Mouse (Mus musculus) CH12.LX (cell line): ENCODE measurements around the gene Hist1h2af. TPM values are rescaled to one million over a fixed set of nuclear protein-coding genes. Genes with fewer than 3 reads are reported as not detected.

Experiments used
- DNase-seq: peaks from one replicate; pipeline ENCODE4 v3.0.0-alpha.2; 2013; ENCODE audit errors: extremely low read depth
- H3K27ac ChIP-seq: 2 replicates; pipeline ENCODE4 v1.5.1; 2012; ENCODE audit warnings: low read depth, mild to moderate bottlenecking, control low read depth, moderate library complexity; ENCODE audit not compliant: insufficient read depth
- H3K27me3 ChIP-seq: replicated peaks from 2 replicates; pipeline ENCODE3; 2012; ENCODE audit warnings: inconsistent platforms
- H3K36me3 ChIP-seq, 2 experiments: replicated peaks in 1 of 2; 2 replicates each; pipeline versions ENCODE3 to v1.6.1; 2012; ENCODE audit warnings: inconsistent platforms in 1 of 2, low read length in 1 of 2, mild to moderate bottlenecking in 1 of 2, mixed read lengths in 1 of 2, moderate library complexity in 1 of 2; ENCODE audit not compliant: control insufficient read depth in 1 of 2, insufficient read depth in 1 of 2
- H3K4me1 ChIP-seq, 2 experiments: 2 replicates each; pipeline ENCODE4 v1.6.1; 2012; ENCODE audit warnings: inconsistent platforms in 1 of 2, moderate library complexity in 1 of 2; ENCODE audit not compliant: insufficient read depth in 2 of 2, control insufficient read depth in 1 of 2
- H3K4me2 ChIP-seq: 2 replicates; pipeline ENCODE4 v1.6.1; 2012; ENCODE audit warnings: low read depth, mild to moderate bottlenecking, control low read depth; ENCODE audit not compliant: poor library complexity, insufficient read depth, severe bottlenecking
- H3K4me3 ChIP-seq, 3 experiments: fragments of 150-350 bp in 1 of 3; sonication (generic) in 1 of 3; replicated peaks in 1 of 3; 2 replicates each; pipeline versions ENCODE3 to v1.5.1; 2011 to 2012; ENCODE audit warnings: low read depth in 2 of 3, low read length in 2 of 3, mild to moderate bottlenecking in 2 of 3, moderate library complexity in 2 of 3, control low read depth in 1 of 3, improper control_type of control experiment in 1 of 3, inconsistent platforms in 1 of 3, mixed read lengths in 1 of 3; ENCODE audit not compliant: poor library complexity in 1 of 3
- H3K79me2 ChIP-seq: replicated peaks from 2 replicates; pipeline ENCODE4 v1.6.1; 2012; ENCODE audit warnings: mild to moderate bottlenecking, moderate library complexity; ENCODE audit not compliant: control insufficient read depth, poor library complexity, insufficient read depth, severe bottlenecking; ENCODE audit errors: extremely low read depth
- H3K9ac ChIP-seq: 2 replicates; pipeline ENCODE4 v1.6.1; 2012; ENCODE audit warnings: low read depth, mild to moderate bottlenecking, control low read depth, moderate library complexity; ENCODE audit not compliant: insufficient read depth
- H3K9me3 ChIP-seq: replicated peaks from 2 replicates; pipeline ENCODE3; 2012; ENCODE audit warnings: low read length, inconsistent platforms, mixed read lengths
- BHLHE40 ChIP-seq: IDR thresholded peaks from 2 replicates; pipeline ENCODE4 v1.6.1; 2011; ENCODE audit warnings: mild to moderate bottlenecking, low read depth, low read length, improper control_type of control experiment
- CHD1 ChIP-seq: IDR thresholded peaks from 2 replicates; pipeline ENCODE4 v1.6.1; 2012; ENCODE audit warnings: low read depth, low read length, improper control_type of control experiment, inconsistent platforms
- CHD2 ChIP-seq: IDR thresholded peaks from 2 replicates; pipeline ENCODE4 v1.6.1; 2011; ENCODE audit warnings: low read length, improper control_type of control experiment
- CTCF ChIP-seq, 2 experiments: IDR thresholded peaks in 1 of 2; conservative IDR thresholded peaks in 1 of 2; 2 replicates each; pipeline ENCODE4 v1.5.1; 2011 to 2012; ENCODE audit warnings: low read depth in 2 of 2, low read length in 2 of 2, improper control_type of control experiment in 1 of 2, inconsistent platforms in 1 of 2, mild to moderate bottlenecking in 1 of 2, moderate library complexity in 1 of 2
- E2F4 ChIP-seq: IDR thresholded peaks from 2 replicates; pipeline ENCODE4 v1.6.1; 2011; ENCODE audit warnings: low read depth, low read length, improper control_type of control experiment; ENCODE audit not compliant: insufficient replicate concordance
- ELF1 ChIP-seq: IDR thresholded peaks from 2 replicates; pipeline ENCODE4 v1.6.1; 2014; ENCODE audit warnings: low read depth, mild to moderate bottlenecking, inconsistent platforms, low read length, improper control_type of control experiment
- EP300 ChIP-seq: IDR thresholded peaks from 2 replicates; pipeline ENCODE4 v1.6.1; 2011; ENCODE audit warnings: low read length, improper control_type of control experiment
- ETS1 ChIP-seq: conservative IDR thresholded peaks from 2 replicates; pipeline ENCODE4 v1.6.1; 2012; ENCODE audit warnings: low read depth, mild to moderate bottlenecking, inconsistent platforms, low read length, improper control_type of control experiment, moderate library complexity
- GABPA ChIP-seq: IDR thresholded peaks from 2 replicates; pipeline ENCODE4 v1.6.1; 2012; ENCODE audit warnings: low read depth, low read length, improper control_type of control experiment, inconsistent platforms; ENCODE audit not compliant: insufficient replicate concordance
- HCFC1 ChIP-seq: IDR thresholded peaks from 2 replicates; pipeline ENCODE4 v1.6.1; 2012; ENCODE audit warnings: low read depth, mild to moderate bottlenecking, inconsistent platforms, low read length, improper control_type of control experiment
- IRF4 ChIP-seq: IDR thresholded peaks from 2 replicates; pipeline ENCODE4 v1.6.1; 2014; ENCODE audit warnings: low read depth, mild to moderate bottlenecking, inconsistent platforms, low read length, improper control_type of control experiment
- JUN ChIP-seq: IDR thresholded peaks from 2 replicates; pipeline ENCODE4 v1.6.1; 2011; ENCODE audit warnings: low read depth, mild to moderate bottlenecking, low read length, improper control_type of control experiment, moderate library complexity; ENCODE audit not compliant: insufficient read depth
- JUND ChIP-seq: conservative IDR thresholded peaks from 2 replicates; pipeline ENCODE4 v1.6.1; 2011; ENCODE audit warnings: low read depth, low read length, improper control_type of control experiment
- KAT2A ChIP-seq: IDR thresholded peaks from 2 replicates; pipeline ENCODE4 v1.6.1; 2012; ENCODE audit warnings: low read length, improper control_type of control experiment, inconsistent platforms; ENCODE audit not compliant: insufficient replicate concordance
- MAFK ChIP-seq: IDR thresholded peaks from 2 replicates; pipeline ENCODE4 v1.6.1; 2011; ENCODE audit warnings: low read length, improper control_type of control experiment; ENCODE audit not compliant: insufficient replicate concordance
- MAX ChIP-seq: IDR thresholded peaks from 2 replicates; pipeline ENCODE4 v1.6.1; 2011; ENCODE audit warnings: low read length, improper control_type of control experiment
- MAZ ChIP-seq: IDR thresholded peaks from 2 replicates; pipeline ENCODE4 v1.6.1; 2012; ENCODE audit warnings: low read depth, mild to moderate bottlenecking, inconsistent platforms, low read length, improper control_type of control experiment, moderate library complexity
- MEF2A ChIP-seq: IDR thresholded peaks from 2 replicates; pipeline ENCODE4 v1.6.1; 2014; ENCODE audit warnings: low read depth, mild to moderate bottlenecking, inconsistent platforms, low read length, improper control_type of control experiment, borderline replicate concordance
- MXI1 ChIP-seq: IDR thresholded peaks from 2 replicates; pipeline ENCODE4 v1.6.1; 2011; ENCODE audit warnings: mild to moderate bottlenecking, low read depth, low read length, improper control_type of control experiment
- MYC ChIP-seq: IDR thresholded peaks from 2 replicates; pipeline ENCODE4 v1.6.1; 2011; ENCODE audit warnings: low read depth, mild to moderate bottlenecking, improper control_type of control experiment, low read length
- NELFE ChIP-seq: IDR thresholded peaks from 2 replicates; pipeline ENCODE4 v1.6.1; 2011; ENCODE audit warnings: low read depth, low read length, improper control_type of control experiment
- NRF1 ChIP-seq: IDR thresholded peaks from 2 replicates; pipeline ENCODE4 v1.6.1; 2014; ENCODE audit warnings: low read depth, mild to moderate bottlenecking, inconsistent platforms, low read length, improper control_type of control experiment, moderate library complexity
- PAX5 ChIP-seq: IDR thresholded peaks from 2 replicates; pipeline ENCODE4 v1.6.1; 2012; ENCODE audit warnings: low read length, inconsistent platforms, mixed read lengths
- POLR2A ChIP-seq: IDR thresholded peaks from 2 replicates; pipeline ENCODE4 v1.6.1; 2011; ENCODE audit warnings: low read depth, mild to moderate bottlenecking, improper control_type of control experiment, low read length
- POLR2AphosphoS2 ChIP-seq: IDR thresholded peaks from 2 replicates; pipeline ENCODE4 v1.6.1; 2011; ENCODE audit warnings: low read depth, low read length, improper control_type of control experiment
- RAD21 ChIP-seq: IDR thresholded peaks from 2 replicates; pipeline ENCODE4 v1.6.1; 2011; ENCODE audit warnings: low read depth, mild to moderate bottlenecking, low read length, improper control_type of control experiment, moderate library complexity
- RCOR1 ChIP-seq: conservative IDR thresholded peaks from 2 replicates; pipeline ENCODE4 v1.6.1; 2012; ENCODE audit warnings: low read depth, mild to moderate bottlenecking, inconsistent platforms, low read length, improper control_type of control experiment
- SIN3A ChIP-seq: IDR thresholded peaks from 2 replicates; pipeline ENCODE4 v1.6.1; 2012; ENCODE audit warnings: low read length, improper control_type of control experiment, inconsistent platforms
- SMC3 ChIP-seq: IDR thresholded peaks from 2 replicates; pipeline ENCODE4 v1.6.1; 2011; ENCODE audit warnings: low read depth, low read length, improper control_type of control experiment
- TBP ChIP-seq: conservative IDR thresholded peaks from 2 replicates; pipeline ENCODE4 v1.6.1; 2011; ENCODE audit warnings: low read depth, low read length, improper control_type of control experiment
- TCF12 ChIP-seq: IDR thresholded peaks from 2 replicates; pipeline ENCODE4 v1.6.1; 2014; ENCODE audit warnings: low read depth, mild to moderate bottlenecking, inconsistent platforms, low read length, improper control_type of control experiment
- UBTF ChIP-seq: IDR thresholded peaks from 2 replicates; pipeline ENCODE4 v1.6.1; 2012; ENCODE audit warnings: low read depth, mild to moderate bottlenecking, inconsistent platforms, low read length, improper control_type of control experiment, moderate library complexity
- USF1 ChIP-seq: IDR thresholded peaks from 2 replicates; pipeline ENCODE4 v1.6.1; 2014; ENCODE audit warnings: low read depth, mild to moderate bottlenecking, inconsistent platforms, low read length, improper control_type of control experiment
- USF2 ChIP-seq: conservative IDR thresholded peaks from 2 replicates; pipeline ENCODE4 v1.6.1; 2011; ENCODE audit warnings: low read depth, low read length, improper control_type of control experiment
- ZC3H11A ChIP-seq: IDR thresholded peaks from 2 replicates; pipeline ENCODE4 v1.6.1; 2012; ENCODE audit warnings: low read depth, mild to moderate bottlenecking, inconsistent platforms, low read length, improper control_type of control experiment
- ZKSCAN1 ChIP-seq: IDR thresholded peaks from 2 replicates; pipeline ENCODE4 v1.6.1; 2012; ENCODE audit warnings: low read depth, inconsistent platforms, low read length, improper control_type of control experiment, borderline replicate concordance
- ZMIZ1 ChIP-seq: IDR thresholded peaks from 2 replicates; pipeline ENCODE4 v1.6.1; 2012; ENCODE audit warnings: low read depth, mild to moderate bottlenecking, inconsistent platforms, low read length, improper control_type of control experiment
- ZNF384 ChIP-seq: IDR thresholded peaks from 2 replicates; pipeline ENCODE4 v1.6.1; 2012; ENCODE audit warnings: low read depth, low read length, improper control_type of control experiment, inconsistent platforms
- dilution Hi-C: fragments of 300-500 bp; cut with MboI; formaldehyde crosslinking; loops from 2 replicates; pipeline ENCODE4 v1.14.3; 2020; ENCODE audit warnings: low sequenced_read_pairs; ENCODE audit not compliant: extremely low pct_unique_long_range_greater_than_20kb, extremely low pct_ligation_motif_present
- in situ Hi-C: fragments of 300-500 bp; cut with MboI; formaldehyde crosslinking; loops from 3 replicates; pipeline ENCODE4 v1.14.3; 2019; ENCODE audit warnings: low sequenced_read_pairs, low pct_ligation_motif_present, low pct_unique_long_range_greater_than_20kb, mixed read lengths
- polyA plus RNA-seq: library from polyadenylated mRNA; unstranded; fragments of >175 nt; gene quantifications from 2 replicates; pipeline ENCODE4 v1.2.1, GENCODE M21; 2012; ENCODE audit warnings: low read depth; ENCODE audit not compliant: insufficient read length
- total RNA-seq, 2 experiments: library from RNA; depleted of rRNA; stranded (reverse); fragments of 300-350 nt in 1 of 2; fragments of >200 nt in 1 of 2; gene quantifications; 2 replicates each; pipeline ENCODE4 v1.2.3; 2012 to 2014

Gene Hist1h2af
- total and polyA plus RNA-seq, 3 experiments: 57.1 to 932 (median 68.6) TPM

DNA sequence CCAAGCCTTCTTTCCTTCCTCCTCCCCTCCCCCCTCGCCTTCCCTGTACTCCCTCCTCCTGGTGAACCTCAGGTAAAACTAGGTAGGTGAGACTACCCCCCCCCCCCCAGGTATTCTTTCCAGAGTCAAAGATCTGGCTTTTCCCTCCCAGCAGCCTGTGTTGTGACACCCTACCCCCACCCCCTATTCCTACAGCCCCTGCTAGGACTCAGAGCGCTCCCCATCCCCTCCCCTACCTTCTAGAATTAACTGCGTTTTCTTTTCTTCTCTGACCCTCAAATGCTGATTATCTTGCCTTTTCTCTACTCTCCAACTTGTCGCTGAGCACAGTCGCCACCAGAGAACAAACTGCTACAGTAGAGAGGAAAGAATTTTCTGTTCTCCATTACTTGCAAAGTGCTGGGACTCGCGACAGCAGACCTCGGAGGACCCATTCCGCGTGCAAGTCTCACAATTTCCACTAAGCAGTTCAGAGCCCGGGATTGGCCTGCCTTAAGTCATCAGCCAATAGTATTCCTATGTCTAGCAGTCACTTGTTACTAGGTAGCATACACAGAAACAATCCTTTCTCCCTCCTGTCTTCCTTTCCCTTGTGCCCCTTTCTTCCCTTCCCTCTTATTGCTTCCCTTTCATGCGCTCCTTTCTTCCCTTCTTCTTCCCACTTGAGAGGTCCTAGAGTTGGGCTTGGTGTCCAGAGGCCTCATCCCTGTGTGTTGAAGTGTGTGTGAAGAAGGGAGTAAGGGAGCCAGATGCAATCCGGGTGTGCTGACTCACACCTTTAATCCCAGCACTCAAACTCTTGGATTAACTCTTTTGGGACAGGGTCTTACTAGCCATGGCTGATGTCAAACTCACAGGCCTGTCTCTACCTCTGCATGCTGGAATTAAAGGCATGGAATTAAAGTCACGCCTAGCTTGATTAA is 45.0 kb upstream of the Hist1h2af start, which contains the start of gene Btn2a2:
Gene Btn2a2, minus strand, starts transcription at position 458 of the 923 bp plus-strand sequence.
- in situ Hi-C loops: no loop called here
- peak; percentile 88 for DNase-seq
- Histone ChIP-seq H3K4me3 (peak within 1 kb of the TSS; percentile 43 to 56 (median 49)), H3K27ac (no peak within 1 kb of the TSS), H3K9ac (peak within 1 kb of the TSS; percentile 50), H3K27me3 (peaks cover 2% of the 10 kb centered on the region), H3K79me2 (no peaks in the 10 kb centered on the region), H3K9me3 (no peaks in the 10 kb centered on the region), H3K36me3 (peaks cover 0 to 19% of the 10 kb centered on the region in 2 experiments), H3K4me1 (peaks cover 0 to 13% of the 10 kb centered on the region in 2 experiments; a peak in 2 of 4 replicates), H3K4me2 (peak within 1 kb of the TSS; percentile 96)
- TF ChIP-seq ZMIZ1 (no peak), CHD2 (peak; percentile 99), SMC3 (no peak), USF1 (no peak), POLR2A (peak; percentile 41; the same call in 1 of the 2 replicates), HCFC1 (no peak), IRF4 (no peak), E2F4 (no peak), NRF1 (no peak), ZNF384 (no peak), JUN (no peak), MAFK (no peak), NELFE (no peak), BHLHE40 (peak; percentile 42; the same call in 1 of the 2 replicates), ELF1 (0 out of 2 replicates have a peak, but pooled peaks have one; percentile 20), USF2 (no peak), TBP (no peak), UBTF (no peak), MAZ (no peak), MAX (peak; percentile 93), ETS1 (no peak), ZC3H11A (no peak), ZKSCAN1 (no peak), PAX5 (no peak), CTCF (conservative IDR thresholded peaks at IDR 0.05 in 1 of 2, IDR thresholded peaks at IDR 0.05 in 1 of 2; ENCODE audit: low read depth in 2 of 2, low read length in 2 of 2) (no peak), EP300 (no peak), MYC (peak; percentile 66; the same call in 1 of the 2 replicates), MXI1 (no peak), CHD1 (no peak), MEF2A (no peak), KAT2A (no peak), TCF12 (0 out of 2 replicates have a peak, but pooled peaks have one; percentile 22), RCOR1 (no peak), GABPA (no peak), SIN3A (no peak), POLR2AphosphoS2 (no peak), JUND (peak; percentile 62; the same call in 1 of the 2 replicates), RAD21 (no peak)
- dilution Hi-C loops: no loop called here
